Mouse (Mus musculus) heart, adult 18-20 months (tissue): ENCODE results near the gene Gzmb. TPM values are rescaled to one million over a fixed set of nuclear protein-coding genes. Genes with fewer than 3 reads are reported as not detected.

Experiments
- total RNA-seq, 2 experiments: library from RNA; stranded (reverse); gene quantifications; 2 replicates each; pipeline ENCODE4 v1.2.3; 2021

Gzmb gene
- total RNA-seq, 2 experiments from 2014 or later, result 0.30 TPM; not detected in 1

Other genes starting within 250 kb of the Gzmb start
- gene Mcpt1, start 244.3 kb downstream of the Gzmb start, total RNA-seq, result not detected
- gene Mcpt9, start 231.8 kb downstream of the Gzmb start, total RNA-seq, result not detected
- not detected for gene Mcpt2, start 220.2 kb downstream of the Gzmb start, total RNA-seq
- gene Mcpt4, start 199.9 kb downstream of the Gzmb start, total RNA-seq, result 1 to 10 TPM; 1.3 to 1.6 TPM
- not detected for gene Mcpt8, start 177.0 kb downstream of the Gzmb start, total RNA-seq
- not detected for gene Ctsg, start 159.7 kb downstream of the Gzmb start, total RNA-seq
- gene Gzme, start 141.6 kb downstream of the Gzmb start, total RNA-seq, result not detected
- not detected for gene Gzmd, start 129.7 kb downstream of the Gzmb start, total RNA-seq
- not detected for gene Gzmg, start 102.7 kb downstream of the Gzmb start, total RNA-seq
- not detected for gene Gzmn, start 87.7 kb downstream of the Gzmb start, total RNA-seq
- not detected for gene Gzmf, start 50.8 kb downstream of the Gzmb start, total RNA-seq
- gene Gzmc, start 27.6 kb downstream of the Gzmb start, total RNA-seq, result not detected
- not detected for gene Atp12a, start 102.8 kb upstream of the Gzmb start, total RNA-seq
- under 1 TPM; 0.51 to 0.57 TPM for gene Rnf17, start 140.3 kb upstream of the Gzmb start, total RNA-seq